Mouse (Mus musculus): ENCODE measurements around the gene Eipr1.

Eipr1 gene

DNA sequence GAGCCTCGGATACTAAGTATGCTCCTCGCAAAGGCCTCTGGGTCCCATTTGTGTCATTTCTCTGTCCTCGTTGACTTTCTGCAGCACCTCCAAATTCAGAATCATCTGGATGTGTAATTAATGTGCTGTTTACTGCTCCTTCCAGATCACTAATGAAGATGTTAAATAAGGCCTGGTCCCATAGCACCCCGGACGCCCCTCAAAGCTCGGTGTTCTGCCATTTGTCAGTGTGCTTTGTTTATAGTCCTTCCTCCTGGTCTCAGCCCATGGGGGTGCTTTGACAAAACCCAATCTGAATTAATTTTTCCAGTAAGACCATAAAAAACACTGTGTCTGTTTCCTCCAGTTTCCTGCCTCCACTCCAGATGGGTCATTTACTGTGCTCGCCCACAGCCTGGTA, 28.6 kb downstream of the Eipr1 start:
- DNase-seq, result no peak

GRCm38 (mm10) chr12:28782637-28783036, 31.0 kb downstream of the Eipr1 start:
- no peak for DNase-seq

DNA sequence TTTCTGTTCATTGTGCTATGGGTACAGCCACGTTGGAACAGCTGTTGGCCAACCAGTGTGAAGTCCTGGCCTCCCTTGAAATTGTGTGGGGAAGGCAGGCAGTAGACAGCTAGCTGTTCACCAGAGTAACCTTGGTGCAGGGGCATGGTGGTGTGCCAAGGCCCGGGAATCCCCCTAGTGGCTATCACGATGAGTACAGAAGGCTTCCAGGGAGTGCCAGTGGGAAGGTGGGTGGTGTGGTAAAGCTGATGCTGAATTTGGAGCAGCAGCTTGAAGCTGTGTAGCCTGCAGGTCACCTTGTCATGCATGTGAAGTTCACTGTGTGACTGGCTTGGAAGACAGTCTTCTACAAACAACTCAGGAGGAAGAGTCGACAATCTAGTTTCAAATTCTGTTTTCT, 32.8 kb downstream of the Eipr1 start:
- DNase-seq, result peak; percentile 31

- no peak for DNase-seq
These were observed 33.3 kb downstream of the Eipr1 start for GRCm38 (mm10) chr12:28784864-28785263.

DNA sequence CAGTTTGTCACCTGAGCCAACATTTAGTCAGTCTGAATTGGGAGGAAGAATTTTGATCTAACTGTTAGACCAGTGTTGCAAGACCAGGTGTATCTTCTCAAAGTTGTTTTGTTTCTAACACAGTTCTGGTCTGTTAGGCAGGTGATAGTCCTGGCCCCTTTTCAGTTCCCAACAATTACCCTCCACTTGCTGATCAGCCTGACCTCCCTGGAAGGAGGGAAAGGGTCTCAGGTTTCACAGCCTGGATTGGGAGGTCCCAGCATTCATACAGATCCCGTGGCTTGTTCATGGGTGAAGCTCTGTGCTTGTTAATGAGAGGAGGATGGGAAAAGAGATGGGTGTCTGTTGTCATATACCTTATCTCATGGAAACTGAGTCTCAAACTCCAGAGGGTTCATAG, 33.7 kb downstream of the Eipr1 start:
- no peak for DNase-seq

DNA sequence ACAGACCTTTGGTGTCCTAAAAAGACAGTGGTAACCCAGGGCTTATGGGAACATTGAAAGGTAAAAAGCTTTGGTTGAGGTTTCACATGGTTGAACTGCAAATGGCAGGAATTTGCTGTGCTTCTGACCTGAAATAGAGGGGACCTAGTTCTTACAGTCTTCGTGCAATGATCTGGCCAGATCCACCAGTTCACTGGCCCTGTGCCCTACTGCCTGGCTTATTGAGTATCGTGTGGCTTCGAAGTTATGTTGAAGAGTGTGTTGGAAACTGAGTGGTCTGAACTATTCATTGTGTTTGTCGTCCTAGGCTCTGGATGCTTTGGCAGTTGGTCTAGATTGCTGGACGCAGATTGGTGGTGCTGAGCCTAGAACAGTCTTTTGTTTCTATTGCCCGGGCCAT, 34.7 kb downstream of the Eipr1 start:
- no peak for DNase-seq

DNA sequence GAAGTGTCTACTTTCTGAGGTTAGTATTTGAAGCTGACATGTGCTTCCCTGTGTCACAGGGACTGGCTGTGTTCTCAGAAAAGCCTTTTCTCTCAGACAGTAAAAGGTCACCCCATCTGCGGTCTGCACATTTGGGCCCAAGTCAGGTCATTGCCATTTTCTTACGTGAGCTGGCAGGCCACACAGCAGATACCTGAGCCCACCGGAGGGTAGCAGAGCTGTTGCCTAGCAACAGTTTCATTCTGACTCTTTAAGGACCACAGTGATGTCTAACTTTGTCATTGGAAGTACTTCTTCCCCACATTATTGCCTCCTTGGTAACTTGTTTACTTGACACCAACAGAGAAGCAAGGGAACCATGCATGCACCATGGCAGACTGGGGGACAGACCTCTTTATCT, 41.0 kb downstream of the Eipr1 start:
- no peak for DNase-seq

GRCm38 (mm10) chr12:28793715-28794114, 42.1 kb downstream of the Eipr1 start:
- peak; percentile 69 for DNase-seq

- DNase-seq, result no peak
These were observed 43.4 kb downstream of the Eipr1 start for GRCm38 (mm10) chr12:28795041-28795440.

GRCm38 (mm10) chr12:28796881-28797420, 45.3 kb downstream of the Eipr1 start:
- no peak for DNase-seq

- no peak for DNase-seq
These were observed 48.3 kb downstream of the Eipr1 start for GRCm38 (mm10) chr12:28799798-28800411.

DNA sequence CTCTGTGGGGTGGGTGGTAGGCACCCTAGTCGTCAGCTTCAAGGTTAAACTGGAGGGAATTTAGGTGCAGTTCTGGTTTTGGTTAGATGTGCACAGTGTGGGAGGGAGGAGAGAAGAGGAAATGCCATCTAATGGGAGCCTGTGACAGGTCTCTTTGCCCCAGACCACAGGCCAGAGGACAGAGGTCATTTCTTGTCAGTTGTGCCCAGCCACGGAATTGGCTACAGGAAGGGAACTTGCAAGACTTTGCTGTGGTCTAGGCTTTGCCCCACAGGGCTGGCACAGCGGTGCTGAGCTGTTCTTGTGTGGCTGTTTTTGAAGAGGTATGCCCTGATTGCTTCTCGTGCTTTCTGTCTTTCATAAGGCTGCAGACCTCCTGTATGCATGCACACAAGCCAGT, 48.8 kb downstream of the Eipr1 start:
- no peak for DNase-seq

DNA sequence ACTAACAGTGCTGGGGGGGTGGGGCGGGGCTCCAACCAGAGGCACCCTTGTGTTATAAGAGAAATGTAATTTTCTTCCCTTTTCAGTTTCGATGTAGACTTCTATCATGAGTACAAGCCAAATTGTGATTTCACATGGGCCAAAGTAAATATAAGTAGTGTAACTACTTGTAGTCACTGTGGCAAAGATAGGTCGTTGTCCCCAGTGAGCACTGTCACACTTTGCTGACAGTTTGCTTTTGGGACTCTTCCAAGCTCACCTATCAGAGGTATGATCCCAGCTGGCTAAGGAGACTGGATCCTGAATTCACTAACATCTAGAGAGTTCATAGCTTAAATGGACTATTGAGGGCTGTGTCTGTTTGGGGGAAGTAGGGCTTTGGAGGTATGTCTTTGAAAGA, 49.3 kb downstream of the Eipr1 start:
- DNase-seq, result no peak

DNA sequence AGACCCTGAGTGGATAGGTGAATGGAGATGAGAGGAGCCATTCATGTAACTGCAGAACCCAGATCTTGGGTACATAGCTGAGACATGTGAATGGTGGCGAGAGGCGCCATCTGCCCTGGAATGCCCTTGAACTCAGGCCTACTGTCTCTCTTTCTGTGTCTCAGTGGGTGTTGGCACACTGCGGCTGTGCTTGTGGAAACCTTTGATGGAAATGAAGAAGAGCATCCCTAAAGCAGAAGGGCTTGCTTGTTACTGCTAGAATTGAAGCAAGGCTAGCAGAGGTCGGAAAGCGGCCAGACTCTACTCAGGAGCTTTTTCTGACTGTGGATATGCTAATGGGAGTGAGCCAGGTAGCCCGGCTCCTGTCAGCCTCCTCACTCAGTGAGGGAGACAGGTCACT, 50.1 kb downstream of the Eipr1 start:
- no peak for DNase-seq

GRCm38 (mm10) chr12:28803043-28803442, 51.4 kb downstream of the Eipr1 start:
- DNase-seq, result no peak

GRCm38 (mm10) chr12:28804558-28805481, 53.2 kb downstream of the Eipr1 start:
- DNase-seq, result no peak

GRCm38 (mm10) chr12:28808786-28809375, 57.3 kb downstream of the Eipr1 start:
- DNase-seq, result no peak

DNA sequence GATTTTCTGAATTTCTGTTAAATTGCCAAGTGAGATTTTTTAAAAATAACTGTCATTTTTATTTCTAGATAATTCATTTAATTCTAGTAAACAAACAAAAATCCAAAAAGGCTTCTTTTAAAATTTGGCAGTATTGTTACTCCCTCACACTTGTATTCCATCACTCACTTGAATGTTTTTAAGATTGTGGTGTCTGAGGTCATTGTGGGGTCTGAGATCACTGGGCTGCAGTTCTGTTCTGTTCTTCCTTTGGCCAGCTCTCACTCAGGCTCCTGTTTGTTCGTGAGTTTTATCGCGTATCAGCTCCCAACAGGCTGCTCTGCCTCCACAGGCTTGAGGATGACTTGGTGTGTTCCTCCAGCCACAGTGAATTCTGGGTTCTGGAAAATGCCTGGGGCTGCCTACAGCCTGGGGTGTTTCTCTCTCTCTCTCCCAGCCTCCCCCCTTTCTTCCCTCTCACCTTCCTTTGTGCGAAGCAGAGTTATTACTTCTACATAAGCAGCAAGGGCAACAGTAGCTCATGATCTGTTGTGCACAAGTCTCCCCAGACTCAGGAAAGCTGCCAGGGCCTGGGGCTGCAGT, 58.2 kb downstream of the Eipr1 start:
- no peak for DNase-seq

DNA sequence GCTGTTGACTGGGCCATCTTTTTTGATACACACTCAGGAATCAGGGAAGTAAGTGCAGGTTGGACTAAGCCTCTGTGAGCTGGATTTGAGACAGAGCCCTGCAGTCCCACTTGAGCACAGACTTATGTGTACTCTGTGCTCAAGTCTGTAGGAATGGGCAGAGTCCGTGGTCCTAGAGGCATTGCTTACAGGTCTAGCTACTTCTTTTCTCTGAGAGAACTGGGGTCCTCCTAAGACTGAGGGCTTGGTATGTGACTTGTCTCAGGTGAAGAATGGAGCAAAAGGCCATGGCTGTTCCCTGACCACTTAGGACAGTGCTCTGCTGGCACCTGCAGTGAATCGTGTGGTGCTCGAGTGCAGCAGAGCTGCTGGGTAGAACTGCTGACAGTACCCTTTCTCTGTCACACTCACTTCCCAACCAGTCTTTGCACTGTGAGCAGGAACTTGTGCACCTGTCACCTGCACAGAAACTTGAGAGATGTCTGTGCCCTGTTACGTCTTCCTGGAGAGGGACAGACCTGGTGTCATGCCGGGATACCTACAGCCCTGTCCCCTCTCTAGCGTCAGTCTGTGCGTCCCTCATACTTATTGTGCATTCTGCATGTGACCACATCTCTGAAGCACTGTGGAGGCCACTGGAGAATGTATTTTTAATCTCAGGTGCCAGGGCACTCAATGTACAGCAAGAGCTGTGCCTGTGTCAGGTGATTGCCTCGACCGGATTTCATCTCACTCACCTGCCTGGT, 65.3 kb downstream of the Eipr1 start:
- no peak for DNase-seq

GRCm38 (mm10) chr12:28817427-28817752, 65.8 kb downstream of the Eipr1 start:
- DNase-seq, result peak; percentile 57

DNA sequence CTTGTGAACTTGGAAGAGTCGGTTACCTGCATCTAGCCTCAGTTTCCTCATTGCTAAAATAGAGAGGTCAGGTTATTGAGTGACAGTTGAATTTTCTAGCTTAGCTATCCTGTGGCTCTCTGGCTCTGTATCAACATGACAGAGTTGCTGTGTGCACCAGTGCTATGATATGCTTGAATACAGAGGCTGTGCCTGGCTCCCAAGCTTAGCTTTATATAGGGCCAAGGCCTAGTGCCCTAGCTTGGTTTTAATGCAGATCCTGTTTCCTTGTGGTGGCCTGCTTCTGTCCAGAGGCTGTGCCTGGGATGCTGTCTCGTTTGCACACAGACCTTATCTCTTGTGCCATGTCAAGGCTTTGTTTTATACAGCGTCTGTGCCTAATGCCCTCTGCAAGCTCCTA, 66.3 kb downstream of the Eipr1 start:
- no peak for DNase-seq

DNA sequence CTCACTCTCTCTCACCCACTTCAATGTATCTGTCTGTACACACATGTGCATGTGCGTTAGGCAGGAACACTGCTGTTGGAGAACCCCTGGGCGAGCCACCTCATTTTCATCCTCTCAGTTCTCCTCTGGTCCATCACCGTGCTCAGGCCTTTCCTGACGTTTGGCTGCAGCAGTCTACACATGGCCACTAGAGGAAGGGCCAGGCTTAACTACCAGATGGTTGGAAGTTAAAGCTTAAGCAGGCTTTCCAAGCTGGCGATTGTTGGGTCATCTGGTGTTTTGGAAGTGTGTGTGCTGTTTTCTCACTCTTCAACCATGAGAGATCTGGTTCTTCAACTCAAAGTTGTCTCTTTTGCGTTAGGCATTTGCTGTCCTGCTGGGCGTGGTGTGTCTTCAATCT, 71.9 kb downstream of the Eipr1 start:
- DNase-seq, result no peak

DNA sequence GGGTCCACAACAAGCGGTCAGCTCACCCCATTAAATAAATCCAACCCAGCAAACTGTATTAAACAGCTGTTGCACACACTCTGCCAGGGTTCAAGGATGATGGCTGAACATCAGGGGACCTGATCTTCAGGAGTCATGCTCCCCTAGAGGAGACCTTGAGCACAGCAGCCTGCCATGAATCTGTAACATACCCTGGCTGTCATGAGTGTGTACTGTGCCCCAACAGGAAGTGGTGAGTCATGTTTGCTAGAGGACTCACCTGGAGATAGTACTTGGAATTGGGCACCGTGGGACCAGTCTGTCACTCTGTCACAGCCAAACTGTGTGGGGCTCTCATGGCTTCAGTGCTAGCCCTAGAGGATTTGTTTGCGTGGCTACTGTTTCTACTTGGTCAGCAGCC, 77.9 kb downstream of the Eipr1 start:
- DNase-seq, result no peak
